Mouse (Mus musculus): ENCODE results near the gene Rere.

Rere gene

GRCm38 (mm10) chr4:150420576-150421263, 139.3 kb downstream of the Rere start:
- peak; percentile 62 to 64 for DNase-seq (ENCODE audit: low spot score in 2 of 2)

- DNase-seq (ENCODE audit: low spot score in 2 of 2) = peak; percentile 21 to 25
Measured at GRCm38 (mm10) chr4:150426098-150426879, 144.8 kb downstream of the Rere start.

DNA sequence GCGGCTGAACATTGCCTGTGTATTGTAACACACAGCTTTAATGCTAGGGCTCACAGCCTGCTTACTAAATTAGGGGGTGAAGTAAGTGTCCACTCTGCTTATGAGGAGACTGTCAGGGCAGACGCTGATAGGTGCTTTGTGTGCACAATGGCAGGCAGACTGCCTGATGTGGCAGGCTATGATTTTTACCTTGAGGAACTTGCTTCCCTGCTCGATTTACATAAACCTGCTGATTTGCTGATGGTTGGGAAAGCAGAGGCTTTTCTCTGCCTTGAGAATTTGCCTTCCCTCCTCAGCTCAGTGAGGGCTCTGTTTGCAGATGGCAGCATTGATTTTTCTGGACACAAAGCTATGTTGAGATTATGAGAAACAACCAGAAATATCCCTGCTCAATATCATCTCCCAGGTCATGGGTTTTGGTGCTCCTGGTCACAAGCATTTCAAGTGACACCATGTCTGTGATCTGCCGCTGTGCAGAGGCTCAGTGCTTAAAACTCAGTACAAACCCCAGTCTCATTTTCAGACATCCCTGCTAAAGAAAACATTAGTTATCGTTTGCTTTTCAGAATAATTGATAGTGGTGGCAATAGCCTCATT, 145.5 kb downstream of the Rere start:
- DNase-seq (ENCODE audit: low spot score in 2 of 2) = no peak

DNA sequence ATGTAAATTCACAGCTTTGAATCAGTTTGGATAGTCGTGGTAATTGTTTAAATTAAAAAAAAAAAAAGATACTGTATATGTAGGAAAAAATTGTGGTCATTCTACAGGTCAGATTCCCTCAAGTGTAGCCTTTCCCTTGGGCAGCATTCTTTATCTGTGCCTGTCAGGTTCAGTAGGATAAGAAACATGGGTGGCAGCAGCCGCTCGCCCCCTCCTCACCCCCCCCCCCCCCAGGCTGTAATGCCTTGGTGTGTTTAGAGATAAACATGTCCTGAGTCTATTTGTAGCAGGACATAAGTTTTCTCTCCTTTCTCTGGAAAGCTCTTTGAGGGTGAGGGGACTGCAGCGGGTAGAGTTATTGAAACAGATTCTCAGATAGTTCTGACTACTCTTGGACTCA, 147.3 kb downstream of the Rere start:
- DNase-seq (ENCODE audit: low spot score in 2 of 2) = no peak

DNA sequence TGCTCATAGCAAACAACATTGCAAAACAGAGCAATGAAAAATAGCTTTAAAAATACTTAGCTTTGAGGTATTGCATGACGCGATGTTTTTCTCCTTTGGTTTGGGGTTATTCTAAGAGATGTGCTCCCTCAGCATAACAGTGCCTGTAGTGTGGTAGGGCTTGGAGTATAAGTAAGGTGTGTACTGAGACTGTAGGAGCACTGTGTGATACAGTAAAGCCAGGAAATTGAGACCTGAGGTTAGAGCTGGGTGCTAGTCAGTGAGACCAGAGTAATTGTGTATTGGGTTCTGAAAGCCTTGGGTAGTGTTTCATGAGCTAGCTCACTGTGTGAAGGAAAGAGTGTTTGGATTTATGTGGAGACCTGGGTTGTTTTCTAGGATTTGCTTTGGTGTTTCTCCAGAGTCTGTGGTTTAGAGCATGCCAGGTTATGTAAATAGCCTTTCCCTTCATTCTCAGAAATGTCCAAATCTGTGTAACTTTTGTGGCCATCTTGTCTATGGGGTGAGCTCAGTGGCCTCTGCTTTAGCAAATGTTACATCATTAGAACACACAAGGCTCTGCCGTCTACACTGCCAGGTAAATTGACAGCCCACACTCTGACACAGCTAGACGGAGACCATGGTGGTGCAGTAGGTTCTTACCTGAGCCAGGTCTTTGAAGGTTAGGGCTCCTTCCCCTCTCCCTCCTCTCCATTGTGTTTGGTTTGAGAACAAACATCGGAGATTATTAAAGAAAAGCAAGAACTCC, 152.6 kb downstream of the Rere start:
- no peak for DNase-seq (ENCODE audit: low spot score in 2 of 2)

DNA sequence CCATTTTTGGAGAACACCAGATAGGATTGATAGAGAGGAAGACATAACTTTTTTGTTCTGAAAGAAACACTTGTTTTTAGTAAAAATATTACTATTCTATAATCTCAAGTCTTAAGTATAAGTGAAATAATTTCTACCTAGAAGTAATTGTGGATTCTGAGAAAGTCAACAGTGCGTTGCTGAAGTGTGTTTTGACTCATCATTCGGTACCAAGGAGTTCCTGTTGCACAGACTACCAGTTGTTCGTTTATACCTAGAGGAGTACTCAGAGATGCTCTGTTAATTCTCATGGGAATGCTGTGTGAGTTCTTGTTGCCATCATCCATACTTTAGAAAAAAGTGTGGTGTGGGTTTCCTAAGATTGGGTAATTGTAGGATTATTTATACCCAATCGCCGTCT, 154.1 kb downstream of the Rere start:
- no peak for DNase-seq (ENCODE audit: low spot score in 2 of 2)

GRCm38 (mm10) chr4:150438621-150439020, 157.2 kb downstream of the Rere start:
- DNase-seq (ENCODE audit: low spot score in 2 of 2) = no peak

DNA sequence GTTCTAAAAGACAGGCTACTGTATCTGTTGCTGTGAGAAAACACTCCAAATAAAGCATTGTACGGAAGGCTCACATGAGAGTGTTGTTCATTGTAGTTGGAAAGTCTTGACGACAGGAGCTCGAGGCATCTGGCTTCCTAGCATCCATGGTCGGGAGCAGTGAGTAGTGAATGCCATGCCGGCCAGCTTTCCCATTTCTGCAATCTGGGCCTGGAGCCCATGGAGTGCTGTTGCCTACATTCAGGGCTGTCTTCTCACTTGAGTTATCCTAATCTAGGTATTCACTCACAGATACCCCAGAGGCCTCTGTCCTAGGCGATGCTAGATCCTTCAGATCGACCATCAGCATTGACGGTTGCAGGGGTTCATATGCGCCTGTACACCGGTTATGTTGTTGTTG, 160.5 kb downstream of the Rere start:
- DNase-seq (ENCODE audit: low spot score in 2 of 2) = no peak

- DNase-seq (ENCODE audit: low spot score in 2 of 2) = no peak
Measured at GRCm38 (mm10) chr4:150444068-150444467, 162.6 kb downstream of the Rere start.

GRCm38 (mm10) chr4:150446617-150447016, 165.2 kb downstream of the Rere start:
- DNase-seq (ENCODE audit: low spot score in 2 of 2) = no peak

- no peak for DNase-seq (ENCODE audit: low spot score in 2 of 2)
Measured at GRCm38 (mm10) chr4:150447517-150447916, 166.1 kb downstream of the Rere start.

DNA sequence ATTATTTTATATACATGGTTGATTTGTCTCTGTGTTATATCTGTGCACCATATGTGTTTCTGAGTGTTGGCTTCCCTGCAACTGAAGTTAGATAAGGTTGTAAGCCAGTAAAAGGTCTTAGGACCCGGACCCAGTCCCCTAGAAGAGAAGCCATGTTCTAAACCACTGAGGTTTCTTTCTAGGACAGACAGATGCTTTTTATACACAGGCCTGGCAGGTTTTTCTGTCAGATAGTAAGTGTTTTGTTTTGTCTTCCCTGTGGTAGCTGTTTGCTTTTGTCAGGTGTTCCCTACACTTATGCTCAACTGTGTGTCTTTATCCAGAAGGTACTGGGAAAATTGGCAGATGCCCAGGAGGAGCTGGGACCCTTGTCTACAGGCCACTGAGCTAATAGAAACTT, 167.0 kb downstream of the Rere start:
- no peak for DNase-seq (ENCODE audit: low spot score in 2 of 2)

- DNase-seq (ENCODE audit: low spot score in 2 of 2) = no peak
Measured at GRCm38 (mm10) chr4:150450081-150450691, 168.7 kb downstream of the Rere start.

- DNase-seq (ENCODE audit: low spot score in 2 of 2) = no peak
Measured at GRCm38 (mm10) chr4:150452155-150452847, 170.9 kb downstream of the Rere start.

DNA sequence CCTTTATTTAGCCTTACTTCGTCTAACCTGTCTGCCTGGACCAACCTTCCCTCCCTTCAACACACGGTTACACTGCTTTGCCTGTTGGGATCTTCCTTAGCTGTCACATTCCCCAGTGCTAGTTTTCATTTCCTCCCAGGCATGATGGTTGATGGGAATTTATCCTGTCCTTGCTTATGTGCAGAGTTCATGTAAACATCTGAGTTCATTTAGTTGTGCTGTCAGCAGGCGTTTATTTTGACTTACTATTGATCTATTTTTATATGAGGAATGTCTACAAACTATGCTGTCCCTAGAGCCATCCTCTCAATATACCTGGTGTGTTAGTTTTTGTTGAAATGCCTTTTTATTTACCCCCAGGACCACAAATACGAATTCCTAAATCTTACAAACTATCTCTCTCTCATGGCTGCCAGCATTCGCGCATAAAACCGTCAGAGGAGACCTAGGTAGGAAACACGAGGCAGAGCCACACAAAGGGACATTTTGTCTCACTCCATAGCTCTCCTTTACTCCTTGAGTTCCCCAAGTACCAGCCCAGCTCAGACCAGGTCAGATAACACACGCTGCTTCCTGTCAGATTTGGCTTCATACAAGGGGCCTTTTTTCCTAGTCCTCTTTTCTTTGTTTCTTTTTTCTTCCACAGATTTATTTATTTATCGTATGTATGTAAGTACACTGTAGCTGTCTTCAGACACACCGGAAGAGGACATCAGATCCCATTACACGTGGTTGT, 173.3 kb downstream of the Rere start:
- no peak for DNase-seq (ENCODE audit: low spot score in 2 of 2)

- no peak for DNase-seq (ENCODE audit: low spot score in 2 of 2)
Measured at GRCm38 (mm10) chr4:150455750-150456149, 174.3 kb downstream of the Rere start.

- no peak for DNase-seq (ENCODE audit: low spot score in 2 of 2)
Measured at GRCm38 (mm10) chr4:150456452-150456851, 175.0 kb downstream of the Rere start.

DNA sequence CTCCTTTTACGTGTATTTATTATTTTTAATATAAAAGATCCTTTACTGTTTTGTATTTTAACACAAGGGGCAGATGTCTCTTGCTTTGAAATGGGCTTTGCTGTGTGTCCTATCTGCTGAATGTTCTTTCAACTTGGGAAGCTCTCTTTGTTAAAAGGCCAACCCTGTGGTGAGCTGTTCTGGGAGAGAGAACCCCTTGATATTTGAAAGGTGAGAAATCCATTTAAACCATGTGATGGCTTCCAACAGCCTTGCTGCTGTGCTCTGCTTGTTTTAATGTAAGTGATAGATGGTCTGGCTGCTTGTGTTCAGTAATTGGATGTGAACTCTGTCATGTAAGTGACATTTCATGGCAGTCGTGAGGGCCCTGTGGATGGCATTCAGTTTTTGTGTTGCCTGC, 175.4 kb downstream of the Rere start:
- DNase-seq (ENCODE audit: low spot score in 2 of 2) = no peak

GRCm38 (mm10) chr4:150457353-150457752, 175.9 kb downstream of the Rere start:
- no peak for DNase-seq (ENCODE audit: low spot score in 2 of 2)

- no peak for DNase-seq (ENCODE audit: low spot score in 2 of 2)
Measured at GRCm38 (mm10) chr4:150457771-150458170, 176.3 kb downstream of the Rere start.
